Mouse (Mus musculus) intestine, postnatal 0 days (tissue): ENCODE data around the gene Ccdc138. TPM values are rescaled to one million over a fixed set of nuclear protein-coding genes. Genes with fewer than 3 reads are reported as not detected.
A peak's percentile ranks its signal among the peaks of the same experiment; 100 is the strongest.
"Not testable (repeated sequence)": the region's sequence is repeated elsewhere in the genome, so short reads cannot be mapped to it uniquely, and the experiment has no call there.

ENCODE experiments used
- ATAC-seq: fragments of 200-750 bp; cut with Nextera tagmentation; 2 replicates; pipeline ENCODE4 v1.8.0; 2017; ENCODE audit warnings: mild to moderate bottlenecking, moderate TSS enrichment, moderate library complexity
- H3K27ac ChIP-seq: fragments of 300-500 bp; sonication (generic); 2 replicates; pipeline ENCODE4 v1.5.1; 2014; ENCODE audit warnings: mild to moderate bottlenecking, low read depth, low read length, moderate library complexity
- H3K27me3 ChIP-seq: fragments of 300-500 bp; sonication (generic); replicated peaks from 2 replicates; pipeline ENCODE4 v1.6.1; 2014; ENCODE audit warnings: low read length, mixed read lengths; ENCODE audit not compliant: control insufficient read depth, insufficient read depth
- H3K36me3 ChIP-seq: fragments of 300-500 bp; sonication (generic); 2 replicates; pipeline ENCODE4 v1.6.1; 2014; ENCODE audit warnings: mild to moderate bottlenecking, moderate library complexity; ENCODE audit not compliant: control insufficient read depth, insufficient read depth
- H3K4me1 ChIP-seq: fragments of 300-500 bp; sonication (generic); replicated peaks from 2 replicates; pipeline ENCODE4 v1.6.1; 2014; ENCODE audit warnings: antibody characterized with exemption, low read length, mixed read lengths; ENCODE audit not compliant: control insufficient read depth, insufficient read depth
- H3K4me2 ChIP-seq: fragments of 300-500 bp; sonication (generic); replicated peaks from 2 replicates; pipeline ENCODE4 v1.6.1; 2014; ENCODE audit warnings: low read depth, mild to moderate bottlenecking, moderate library complexity
- H3K4me3 ChIP-seq: fragments of 300-500 bp; sonication (generic); 2 replicates; pipeline ENCODE4 v1.5.1; 2014; ENCODE audit warnings: low read depth, low read length
- H3K9ac ChIP-seq: fragments of 300-500 bp; sonication (generic); 2 replicates; pipeline ENCODE4 v1.6.1; 2014; ENCODE audit warnings: mild to moderate bottlenecking, low read depth, low read length
- H3K9me3 ChIP-seq: fragments of 300-500 bp; sonication (generic); 2 replicates; pipeline ENCODE4 v1.6.1; 2016; ENCODE audit warnings: mixed run types; ENCODE audit not compliant: control insufficient read depth
- CTCF ChIP-seq: sonication (generic); IDR thresholded peaks from 2 replicates; pipeline ENCODE4 v1.5.1; 2016; ENCODE audit warnings: low read depth, mild to moderate bottlenecking, control low read depth, antibody characterized with exemption, moderate library complexity
- WGBS: fragments of 180-500 bp; shearing (Covaris S2); extraction: QIAGEN DNeasy Blood & Tissue Kit; methylation state at CpG from one replicate; pipeline ENCODE4 v1.1.7; 2014; 5-methylcytosine and 5-hydroxymethylcytosine counted together
- polyA plus RNA-seq: library from polyadenylated mRNA; unstranded; fragments of >200 nt; fragmentation: Nextera tagmentation; extraction: Ambion mirVana; gene quantifications from 2 replicates; pipeline ENCODE4 v1.2.1, GENCODE M21; 2015

The Ccdc138 gene
- polyA plus RNA-seq, 1 experiment from 2014 or later, result 2.5 TPM

- no peaks in the 10 kb centered on the region for H3K4me1 ChIP-seq
- no peaks in the 10 kb centered on the region; the same call in 1 of the 2 replicates for H3K36me3 ChIP-seq
- no peak overlapping the region for H3K27ac ChIP-seq
- H3K4me3 ChIP-seq, result no peak overlapping the region
- H3K9me3 ChIP-seq, result no peaks in the 10 kb centered on the region
- no peak for ATAC-seq
- 88% methylated on average over 10 of the region's 10 CpGs for WGBS
- no peak for TF ChIP-seq CTCF
- H3K27me3 ChIP-seq, result no peaks in the 10 kb centered on the region
- no peak overlapping the region for H3K4me2 ChIP-seq
- no peak overlapping the region for H3K9ac ChIP-seq
These were observed 33.4 kb downstream of the Ccdc138 start for GRCm38 (mm10) chr10:58530896-58531790.

GRCm38 (mm10) chr10:58532177-58532576 lies 34.4 kb downstream of the Ccdc138 start:
- Histone ChIP-seq H3K27me3 (no peaks in the 10 kb centered on the region), H3K4me3 (no peak overlapping the region), H3K27ac (no peak overlapping the region), H3K36me3 (no peaks in the 10 kb centered on the region; the same call in 1 of the 2 replicates), H3K9ac (no peak overlapping the region), H3K4me2 (no peak overlapping the region), H3K4me1 (no peaks in the 10 kb centered on the region), H3K9me3 (no peaks in the 10 kb centered on the region)
- WGBS, result 73% methylated on average over 2 of the region's 2 CpGs
- ATAC-seq, result no peak
- no peak for TF ChIP-seq CTCF

GRCm38 (mm10) chr10:58536276-58536675 lies 38.5 kb downstream of the Ccdc138 start:
- not testable (repeated sequence) for H3K4me3 ChIP-seq, H3K27me3 ChIP-seq, H3K27ac ChIP-seq, ATAC-seq, H3K9me3 ChIP-seq, H3K4me2 ChIP-seq, H3K4me1 ChIP-seq, H3K36me3 ChIP-seq, H3K9ac ChIP-seq
- 93% methylated on average over 5 of the region's 5 CpGs for WGBS

GRCm38 (mm10) chr10:58540613-58541012 lies 42.9 kb downstream of the Ccdc138 start:
- no peak overlapping the region for H3K27ac ChIP-seq
- no peak overlapping the region for H3K9ac ChIP-seq
- ATAC-seq, result no peak
- H3K4me1 ChIP-seq, result no peaks in the 10 kb centered on the region
- H3K27me3 ChIP-seq, result no peaks in the 10 kb centered on the region
- 0 out of 2 replicates have a peak, but pooled peaks have one; percentile 5 for TF ChIP-seq CTCF
- H3K4me3 ChIP-seq, result no peak overlapping the region
- H3K9me3 ChIP-seq, result no peaks in the 10 kb centered on the region
- WGBS, result 76% methylated on average over 13 of the region's 13 CpGs
- 0 out of 2 replicates have a peak, but pooled peaks cover 9% of the 10 kb centered on the region for H3K36me3 ChIP-seq
- H3K4me2 ChIP-seq, result no peak overlapping the region

GRCm38 (mm10) chr10:58548739-58549138 lies 51.0 kb downstream of the Ccdc138 start:
- Histone ChIP-seq H3K9me3 (no peaks in the 10 kb centered on the region), H3K4me1 (no peaks in the 10 kb centered on the region), H3K36me3 (no peaks in the 10 kb centered on the region), H3K27me3 (no peaks in the 10 kb centered on the region), H3K4me2 (no peak overlapping the region), H3K27ac (no peak overlapping the region), H3K9ac (no peak overlapping the region), H3K4me3 (no peak overlapping the region)
- ATAC-seq, result no peak
- TF ChIP-seq CTCF, result peak; percentile 51

- no peaks in the 10 kb centered on the region for H3K9me3 ChIP-seq
- no peak overlapping the region for H3K4me3 ChIP-seq
- H3K27me3 ChIP-seq, result no peaks in the 10 kb centered on the region
- no peaks in the 10 kb centered on the region for H3K36me3 ChIP-seq
- H3K4me2 ChIP-seq, result no peak overlapping the region
- no peaks in the 10 kb centered on the region for H3K4me1 ChIP-seq
- no peak overlapping the region for H3K27ac ChIP-seq
- TF ChIP-seq CTCF, result no peak
- H3K9ac ChIP-seq, result no peak overlapping the region
- 88% methylated on average over 8 of the region's 8 CpGs for WGBS
- no peak for ATAC-seq
These were observed 57.1 kb downstream of the Ccdc138 start for GRCm38 (mm10) chr10:58554693-58555387.
